Mouse (Mus musculus) olfactory bulb, adult 2 months (tissue): ENCODE measurements around the gene Gm45753.

Source experiments
- CTCF ChIP-seq: fragments of 200-500 bp; IDR thresholded peaks from 2 replicates; pipeline ENCODE4 v1.5.1; 2012; ENCODE audit warnings: low read depth, mild to moderate bottlenecking, low read length, moderate library complexity; ENCODE audit not compliant: insufficient read depth
- POLR2A ChIP-seq: fragments of 200-500 bp; IDR thresholded peaks from 2 replicates; pipeline ENCODE4 v1.6.1; 2012; ENCODE audit warnings: mild to moderate bottlenecking, low read depth, low read length, moderate library complexity; ENCODE audit not compliant: insufficient read depth

DNA sequence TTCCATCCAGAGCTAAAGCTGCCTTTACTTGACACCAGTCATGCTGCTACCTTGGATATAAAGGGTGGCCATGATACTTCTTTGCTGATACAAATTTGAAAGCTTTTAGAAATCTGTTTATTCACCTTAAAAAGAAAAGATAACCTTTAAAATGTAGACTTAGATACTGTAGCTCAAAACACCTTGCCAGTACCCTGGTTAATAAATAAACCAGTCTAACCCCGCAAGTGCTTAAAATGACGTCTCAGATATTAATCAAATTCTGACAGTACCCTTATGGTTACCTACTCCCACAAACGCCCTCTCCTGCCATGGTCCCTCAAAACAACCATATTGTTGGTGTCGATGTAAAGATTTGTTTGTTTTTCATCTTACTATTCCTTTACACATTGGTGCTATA is 15.9 kb upstream of the Gm45753 start:
- TF ChIP-seq CTCF (no peak), POLR2A (no peak)
